Mouse (Mus musculus): Measurements from ENCODE around the gene Pla2g4b.

DNA sequence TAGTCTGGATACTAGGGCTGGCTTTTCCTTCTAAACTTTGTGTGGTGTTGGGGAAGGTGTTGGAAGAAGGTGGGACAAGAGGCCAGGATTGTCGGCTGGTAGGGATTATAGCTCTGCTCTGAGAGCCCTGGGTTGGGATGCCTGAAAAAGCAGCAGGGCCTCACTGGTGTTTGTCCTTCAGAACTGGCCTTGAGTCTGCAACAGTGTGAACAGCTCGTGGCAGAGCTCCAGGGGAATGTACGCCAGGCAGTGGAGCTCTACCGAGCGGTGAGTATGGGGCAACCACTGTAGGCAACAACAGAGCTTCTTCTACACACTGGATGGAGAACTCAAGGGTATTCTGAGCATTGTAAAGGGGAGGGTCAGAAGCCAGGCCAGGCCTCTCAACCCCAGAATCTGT lies 8.9 kb upstream of the Pla2g4b start:
- TF ChIP-seq CTCF (conservative IDR thresholded peaks at IDR 0.05 in 1 of 2, IDR thresholded peaks at IDR 0.05 in 1 of 2; ENCODE audit: low read depth in 2 of 2, low read length in 2 of 2): no peak
- no peak for TF ChIP-seq ZC3H11A (IDR thresholded peaks at IDR 0.05; ENCODE audit: low read depth, low read length)
- TF ChIP-seq HCFC1 (IDR thresholded peaks at IDR 0.05; ENCODE audit: low read depth, low read length): no peak

All from CH12.LX (cell line).